Mouse (Mus musculus): Measurements from ENCODE around the gene Tfb2m. TPM values are rescaled to one million over a fixed set of nuclear protein-coding genes. Genes with fewer than 3 reads are reported as not detected.

The Tfb2m gene
- total RNA-seq, 2 experiments from 2014 or later, result 26.0 to 27.7 TPM

- DNase-seq, result no peak
- intact Hi-C loops (cut with DNase I; ENCODE audit: low total_unique reads), result no loop called here
Measured at GRCm38 (mm10) chr1:179560845-179561430, 14.9 kb upstream of the Tfb2m start.

DNA sequence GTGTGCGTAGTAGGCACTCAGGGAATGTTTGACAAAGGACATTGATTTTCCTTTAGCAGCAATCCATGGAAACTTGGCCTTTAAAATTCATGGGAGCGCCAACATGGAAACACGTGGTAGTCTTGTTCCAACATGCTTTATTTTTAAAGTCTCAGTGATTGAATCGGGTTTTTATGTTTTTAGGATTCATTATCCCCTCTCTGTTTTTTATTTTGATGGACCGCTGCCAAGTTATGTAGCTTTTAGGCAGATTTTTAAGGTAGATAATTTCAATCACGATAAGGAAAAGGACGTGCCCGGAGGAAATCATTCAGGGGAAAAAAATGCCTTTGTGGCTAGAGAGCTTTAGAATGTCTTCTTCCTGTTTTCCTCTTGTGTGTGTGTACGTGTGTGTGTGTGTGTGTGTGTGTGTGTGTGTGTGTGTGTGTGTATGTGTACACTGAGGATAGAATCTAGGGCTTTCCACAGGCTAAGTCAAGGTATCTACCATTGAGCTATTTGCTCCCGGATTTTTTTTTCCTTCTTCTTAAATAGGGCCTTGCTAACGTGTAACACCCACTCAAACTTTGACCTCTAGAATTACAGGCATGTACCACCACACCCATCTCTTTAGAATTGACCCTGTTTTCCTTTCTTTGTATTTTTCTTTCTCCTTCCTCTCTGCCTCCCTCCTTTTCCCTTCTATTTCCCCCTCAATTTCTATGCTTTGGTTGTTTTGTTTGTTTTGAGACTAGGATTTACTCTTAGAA, 13.6 kb upstream of the Tfb2m start:
- no peak for DNase-seq
- intact Hi-C loops (cut with DNase I; ENCODE audit: low total_unique reads), result no loop called here

DNA sequence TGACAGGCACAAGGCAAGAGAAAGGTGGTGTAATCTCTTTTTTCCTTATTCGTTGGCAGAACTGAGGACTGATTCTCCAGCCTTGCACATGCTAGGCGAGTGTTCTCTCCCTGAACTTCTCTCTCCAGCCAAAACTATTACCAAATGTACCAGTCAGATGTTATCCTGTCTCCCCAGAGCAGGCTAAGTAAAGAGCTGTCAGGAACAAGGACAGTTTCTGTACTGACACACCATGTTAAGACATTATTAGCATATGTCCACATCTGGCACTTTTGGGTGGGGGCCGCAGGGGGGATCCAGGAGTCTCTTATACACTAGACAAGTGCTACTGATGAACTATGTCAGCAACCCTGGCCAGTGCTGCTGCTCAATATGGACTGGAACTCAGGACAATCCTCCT, 10.9 kb upstream of the Tfb2m start:
- intact Hi-C loops (cut with DNase I; ENCODE audit: low total_unique reads), result no loop called here
- DNase-seq, result no peak

DNA sequence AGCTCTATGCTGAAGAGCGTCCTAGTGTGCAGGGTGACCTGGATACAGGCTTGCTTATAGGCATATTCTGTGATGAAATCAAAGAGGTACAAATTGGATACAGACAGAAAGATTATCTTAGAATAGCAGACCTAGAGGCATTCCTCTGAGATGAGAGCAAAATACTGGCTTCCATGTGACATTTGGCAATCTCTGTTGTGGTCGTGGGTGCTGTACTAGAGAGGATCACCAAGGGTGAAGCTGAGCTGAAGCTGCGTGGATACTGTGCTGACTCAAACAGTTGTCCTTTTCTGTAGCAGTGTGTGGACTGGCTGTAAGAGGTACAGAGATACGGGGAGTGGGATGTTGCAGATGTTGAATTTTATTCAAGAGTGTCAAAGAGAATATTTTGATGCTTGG, 7.9 kb upstream of the Tfb2m start:
- DNase-seq, result no peak
- intact Hi-C loops (cut with DNase I; ENCODE audit: low total_unique reads), result no loop called here

- no peak for DNase-seq
Measured at GRCm38 (mm10) chr1:179553197-179553948, 7.3 kb upstream of the Tfb2m start.

DNA sequence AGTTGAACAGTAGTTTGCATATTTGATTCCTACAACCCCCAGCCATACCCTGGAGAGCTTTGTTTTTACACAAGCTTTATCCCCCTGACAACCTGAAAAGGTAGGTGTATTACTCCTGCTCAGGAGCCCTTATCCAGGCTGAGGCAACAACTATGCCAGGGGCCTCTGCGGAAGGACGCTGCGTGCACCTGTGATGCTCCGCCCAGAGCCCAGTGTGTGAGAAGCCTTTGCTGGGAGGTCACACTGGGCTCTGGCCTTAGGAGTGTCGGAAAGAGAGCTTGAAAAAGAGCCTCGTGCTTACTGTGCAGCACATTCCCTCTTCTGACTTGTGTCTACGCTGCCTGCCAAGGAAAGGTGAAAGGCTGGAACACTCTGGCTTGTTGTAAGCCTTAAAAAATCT, 6.7 kb upstream of the Tfb2m start:
- intact Hi-C loops (cut with DNase I; ENCODE audit: low total_unique reads), result no loop called here
- DNase-seq, result no peak

More at GRCm38 (mm10) chr1:179553197-179553948, 7.3 kb upstream of the Tfb2m start:
- intact Hi-C loops (cut with DNase I; ENCODE audit: low total_unique reads), result no loop called here

- intact Hi-C loops (cut with DNase I; ENCODE audit: low total_unique reads), result no loop called here
- no peak for DNase-seq
Measured at GRCm38 (mm10) chr1:179551921-179552320, 5.9 kb upstream of the Tfb2m start.

DNA sequence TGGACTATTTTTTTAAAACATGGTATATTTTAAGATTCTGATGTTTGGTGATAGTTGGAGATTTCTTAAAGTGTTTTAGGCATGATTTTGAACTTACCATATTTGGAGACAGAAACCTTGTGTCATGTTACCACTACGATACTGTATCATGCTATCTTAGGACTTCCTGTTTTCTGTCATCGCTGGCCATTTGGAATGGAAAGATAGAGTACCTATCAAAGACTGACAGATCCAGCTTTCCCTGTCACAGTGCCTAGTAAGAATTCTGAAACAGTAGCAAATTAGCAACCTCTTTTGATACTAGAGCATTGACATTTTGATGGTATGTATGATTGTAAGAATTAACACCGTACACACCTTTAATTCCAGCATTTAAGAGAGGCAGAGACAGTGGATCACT, 5.3 kb upstream of the Tfb2m start:
- DNase-seq, result no peak
- intact Hi-C loops (cut with DNase I; ENCODE audit: low total_unique reads), result no loop called here

DNA sequence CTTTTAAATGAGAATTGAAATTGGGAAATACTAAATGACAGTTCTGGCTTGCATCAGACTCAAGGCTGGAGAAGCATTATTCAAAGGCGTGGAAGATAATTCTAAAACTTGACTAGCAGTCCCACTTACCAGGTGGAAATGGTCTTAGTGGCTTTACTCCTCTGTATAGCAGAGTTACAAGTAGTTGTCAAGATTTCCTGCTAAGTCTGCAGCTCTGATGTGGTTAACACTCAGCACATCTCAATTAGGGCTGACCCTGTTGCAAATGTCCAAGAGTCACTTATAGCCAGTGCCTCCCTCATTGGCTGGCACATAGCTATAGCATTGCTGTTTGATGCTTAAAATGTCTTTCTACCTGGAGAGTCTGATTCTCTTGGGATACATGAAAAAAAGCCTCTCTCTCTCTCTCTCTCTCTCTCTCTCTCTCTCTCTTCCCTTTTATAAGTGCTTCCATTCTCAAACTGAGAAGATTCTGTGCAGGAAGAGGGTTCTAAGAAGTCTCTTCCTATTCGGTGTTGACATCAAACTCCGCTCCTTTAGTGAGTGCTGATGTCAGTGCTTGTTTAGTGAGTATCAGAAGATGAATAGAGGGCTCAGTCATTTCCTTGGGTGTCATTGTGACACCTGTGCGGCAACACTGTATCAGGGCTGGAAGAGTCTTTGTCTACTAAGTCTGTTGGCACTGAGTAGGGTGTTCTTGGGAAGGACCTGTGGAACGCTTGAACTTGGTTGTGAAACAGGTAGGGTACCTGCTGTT, 3.1 kb upstream of the Tfb2m start:
- intact Hi-C loops (cut with DNase I; ENCODE audit: low total_unique reads), result no loop called here
- DNase-seq, result no peak

DNA sequence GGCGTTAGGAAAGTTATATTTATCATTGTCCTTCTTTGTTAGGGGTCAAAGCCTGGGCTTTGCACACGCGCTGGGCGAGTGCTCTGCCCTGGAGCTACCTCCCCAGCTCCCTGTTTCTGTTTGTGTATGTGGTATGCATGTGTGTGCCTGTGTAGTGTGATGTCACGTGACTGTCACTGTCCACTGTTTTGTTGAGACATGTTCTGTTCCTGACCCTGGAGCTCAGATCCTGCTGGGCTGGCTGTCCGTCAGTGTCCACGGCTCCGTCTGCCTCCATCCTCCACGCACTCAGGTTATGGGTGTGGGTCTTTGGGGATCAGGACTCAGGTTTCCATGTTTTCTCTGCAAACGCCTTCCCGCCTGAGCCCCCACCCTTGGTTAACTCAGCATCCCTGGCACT, 2.2 kb upstream of the Tfb2m start:
- no peak for DNase-seq
- intact Hi-C loops (cut with DNase I; ENCODE audit: low total_unique reads), result no loop called here

DNA sequence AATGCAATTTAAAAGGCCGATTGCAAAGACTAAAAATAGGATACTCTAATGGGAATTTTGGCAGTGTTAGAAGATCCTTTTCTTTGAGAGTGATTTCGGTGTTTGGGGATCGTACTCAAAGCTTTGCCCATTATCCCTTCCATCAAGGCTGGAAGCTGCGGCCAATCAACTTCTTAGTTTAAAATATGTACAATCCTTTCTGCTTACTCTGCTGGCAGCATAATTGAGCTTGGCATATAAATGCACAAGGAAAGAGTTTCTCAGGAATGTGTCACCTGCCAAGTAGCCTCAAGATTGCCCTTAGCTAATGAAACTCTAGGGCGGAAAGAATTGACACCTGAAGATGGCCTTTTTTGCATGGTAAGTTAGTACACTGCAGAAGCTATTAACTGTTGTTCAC, 1.1 kb upstream of the Tfb2m start:
- intact Hi-C loops (cut with DNase I; ENCODE audit: low total_unique reads), result no loop called here
- no peak for DNase-seq

- intact Hi-C loops (cut with DNase I; ENCODE audit: low total_unique reads), result no loop called here
- no peak for DNase-seq
Measured at GRCm38 (mm10) chr1:179546551-179546917, 467 bp upstream of the Tfb2m start.

- intact Hi-C loops (cut with DNase I; ENCODE audit: low total_unique reads), result loop anchor here (5.0 kb wide), 1 partner anchor 71 kb away; no protein-coding TSS in a partner anchor
- no peak for DNase-seq
Measured at GRCm38 (mm10) chr1:179541502-179541901, 4.6 kb downstream of the Tfb2m start.

- intact Hi-C loops (cut with DNase I; ENCODE audit: low total_unique reads), result loop anchor here (5.0 to 10.0 kb wide), 2 partner anchors 72 to 215 kb away; no protein-coding TSS in a partner anchor
Measured at GRCm38 (mm10) chr1:179539887-179540286, 6.2 kb downstream of the Tfb2m start.

DNA sequence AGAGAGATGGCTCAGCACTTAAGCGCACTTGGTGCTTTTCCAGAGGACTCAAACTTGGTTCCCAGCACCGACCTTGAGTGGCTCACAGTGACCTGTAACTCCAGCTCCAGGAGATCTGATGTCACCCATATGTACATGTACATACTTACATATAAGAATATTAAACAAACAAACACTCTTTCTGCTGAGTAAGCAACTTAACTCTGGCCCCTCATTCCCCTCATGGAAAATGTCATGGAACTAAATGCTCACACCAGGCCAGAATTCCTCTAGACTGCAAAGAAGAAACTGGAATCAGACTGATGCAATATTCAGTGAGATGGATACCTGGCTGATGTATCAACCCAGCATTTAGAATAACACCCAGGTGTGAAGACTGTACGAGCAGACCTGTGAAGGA, 7.0 kb downstream of the Tfb2m start:
- intact Hi-C loops (cut with DNase I; ENCODE audit: low total_unique reads), result loop anchor here (10.0 kb wide), 1 partner anchor 216 kb away; no protein-coding TSS in a partner anchor

More at GRCm38 (mm10) chr1:179539887-179540286, 6.2 kb downstream of the Tfb2m start:
- no peak for DNase-seq

DNA sequence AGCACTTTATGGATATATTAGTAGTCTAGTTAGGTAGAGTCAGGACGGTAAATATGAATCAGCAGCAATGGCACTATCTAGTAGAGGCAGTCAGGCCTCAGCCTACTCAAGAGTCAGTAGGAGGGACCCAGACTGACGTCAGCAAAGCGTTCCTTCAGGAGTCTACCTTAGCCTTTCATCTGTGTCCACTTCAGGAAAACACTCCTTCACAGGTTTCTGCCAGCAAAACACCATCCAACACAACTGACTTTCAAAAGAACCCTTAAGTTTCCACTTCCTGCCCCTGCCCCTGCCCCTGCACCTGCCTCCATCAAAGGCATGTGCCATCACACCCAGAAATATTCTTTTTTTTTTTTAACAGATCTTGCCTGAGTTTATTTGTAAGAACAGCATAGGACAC, 26.2 kb downstream of the Tfb2m start:
- DNase-seq, result no peak
- intact Hi-C loops (cut with DNase I; ENCODE audit: low total_unique reads), result loop anchor here (5.0 kb wide), 1 partner anchor 102 kb away; no protein-coding TSS in a partner anchor

More for the DNA sequence above, 7.0 kb downstream of the Tfb2m start:
- DNase-seq, result no peak

DNA sequence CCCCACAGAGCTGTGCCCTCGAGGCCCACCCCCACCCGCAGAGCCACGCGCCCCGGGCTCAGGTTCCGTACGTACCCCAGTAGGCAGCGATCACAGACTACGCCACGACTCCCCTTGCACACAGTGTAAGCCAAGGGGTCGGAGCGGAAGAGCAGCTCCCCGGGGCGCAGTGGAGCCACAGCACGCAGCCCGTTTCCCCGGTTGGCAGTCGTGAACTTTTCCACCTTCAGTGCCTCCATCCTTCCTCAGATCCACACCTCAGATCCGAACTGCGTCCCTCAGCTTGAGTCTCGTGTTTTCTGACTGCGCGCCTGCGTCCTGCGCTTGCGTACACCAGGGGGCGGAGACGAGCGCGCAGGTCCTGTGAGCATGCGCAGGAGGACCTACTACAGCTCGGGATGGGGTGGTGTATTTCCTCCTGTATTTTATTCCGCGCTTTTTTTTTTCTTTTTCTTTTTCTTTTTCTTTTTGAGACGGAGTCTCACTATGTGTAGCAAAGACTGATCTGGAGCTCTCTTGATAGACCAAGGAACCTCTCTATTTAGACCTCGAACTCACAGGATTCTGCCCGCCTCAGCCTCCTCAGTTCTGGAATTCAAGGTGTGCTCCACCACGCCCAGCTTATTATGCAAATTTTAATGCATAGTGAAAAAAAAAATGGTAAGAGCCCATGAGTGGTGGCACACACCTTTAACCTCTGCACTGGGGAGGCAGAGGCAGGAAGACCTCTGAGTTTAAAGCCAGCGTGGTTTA, 28.2 kb downstream of the Tfb2m start, which contains the start of gene Smyd3:
TSS of gene Smyd3 (minus strand) at position 329 of the 753 bp plus-strand sequence.
- intact Hi-C loops (cut with DNase I; ENCODE audit: low total_unique reads), result loop anchor here (5.0 kb wide), 1 partner anchor 104 kb away; no protein-coding TSS in a partner anchor
- DNase-seq, result peak; percentile 79

DNA sequence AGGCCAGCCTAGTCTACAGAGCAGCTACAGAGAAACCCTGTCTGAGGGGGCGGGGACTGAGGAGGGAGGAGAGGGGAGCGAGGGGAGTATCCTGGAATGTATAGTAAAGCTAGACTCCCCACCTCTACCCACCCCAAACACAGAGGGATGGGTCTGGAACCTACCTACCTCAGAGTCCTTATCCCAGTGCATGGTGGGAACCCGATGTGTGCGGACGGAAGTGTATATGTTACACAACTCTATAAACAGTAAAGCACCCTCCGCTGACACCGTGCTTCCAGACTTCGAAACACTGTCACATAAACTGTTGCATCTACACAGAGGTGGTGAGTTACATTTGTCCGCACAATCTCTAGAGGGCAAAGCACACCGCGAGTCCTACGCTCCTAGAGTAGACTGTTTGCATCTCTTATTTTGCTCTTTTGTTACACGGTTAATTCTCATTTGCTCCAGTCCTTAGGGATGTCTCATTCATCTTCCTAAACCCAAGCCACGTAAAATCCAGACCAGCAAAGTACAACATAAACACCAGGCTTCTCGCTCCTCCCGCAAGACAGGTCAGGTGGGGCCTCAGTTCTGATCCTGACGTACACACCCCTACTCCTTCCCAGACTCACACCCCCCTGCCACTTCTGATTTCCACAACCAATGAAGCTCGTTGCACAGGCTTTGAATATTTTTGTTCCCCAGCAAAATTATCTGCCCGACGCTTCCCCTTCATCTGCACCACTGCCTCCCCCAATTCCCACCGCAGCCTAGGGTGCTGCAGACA, 28.9 kb downstream of the Tfb2m start:
- no peak for DNase-seq

More for the DNA sequence above, 28.9 kb downstream of the Tfb2m start:
- intact Hi-C loops (cut with DNase I; ENCODE audit: low total_unique reads), result loop anchor here (5.0 kb wide), 1 partner anchor 105 kb away; no protein-coding TSS in a partner anchor

Measured in gastrocnemius, postnatal 14 days (tissue).